Mouse (Mus musculus) MEL (cell line): ENCODE results near the gene Serpinb6a. TPM values are rescaled to one million over a fixed set of nuclear protein-coding genes. Genes with fewer than 3 reads are reported as not detected.
A peak's percentile ranks its signal among the peaks of the same experiment; 100 is the strongest.

Experiments
- DNase-seq: peaks from one replicate; pipeline ENCODE4 v3.0.0; 2011; ENCODE audit warnings: low read depth, low spot score
- H3K27ac ChIP-seq: 2 replicates; pipeline ENCODE4 v1.5.1; 2012; ENCODE audit warnings: low read depth, mild to moderate bottlenecking, control low read depth, low read length, moderate library complexity; ENCODE audit not compliant: control insufficient read depth
- H3K27me3 ChIP-seq, 2 experiments: fragments of 150-350 bp in 1 of 2; sonication (generic) in 1 of 2; 2 replicates each; pipeline ENCODE4 v1.6.1; 2012; ENCODE audit warnings: low read length in 2 of 2, mild to moderate bottlenecking in 2 of 2, improper control_type of control experiment in 1 of 2, moderate library complexity in 1 of 2; ENCODE audit not compliant: insufficient read depth in 2 of 2, control insufficient read depth in 1 of 2
- H3K36me3 ChIP-seq, 2 experiments: 2 replicates each; pipeline ENCODE4 v1.6.1; 2012 to 2014; ENCODE audit warnings: low read length in 2 of 2, improper control_type of control experiment in 1 of 2, inconsistent platforms in 1 of 2, mild to moderate bottlenecking in 1 of 2; ENCODE audit not compliant: insufficient read depth in 2 of 2, control insufficient read depth in 1 of 2
- H3K4me1 ChIP-seq, 2 experiments: fragments of 150-350 bp in 1 of 2; sonication (generic) in 1 of 2; 2 replicates each; pipeline ENCODE4 v1.6.1; 2012; ENCODE audit warnings: low read length in 2 of 2, improper control_type of control experiment in 1 of 2, mild to moderate bottlenecking in 1 of 2; ENCODE audit not compliant: insufficient read depth in 2 of 2, control insufficient read depth in 1 of 2
- H3K4me3 ChIP-seq, 2 experiments: fragments of 150-350 bp in 1 of 2; sonication (generic) in 1 of 2; 2 replicates each; pipeline ENCODE4 v1.5.1; 2012; ENCODE audit warnings: low read depth in 2 of 2, low read length in 2 of 2, mild to moderate bottlenecking in 2 of 2, moderate library complexity in 2 of 2, control low read depth in 1 of 2, improper control_type of control experiment in 1 of 2; ENCODE audit not compliant: control insufficient read depth in 1 of 2, insufficient read depth in 1 of 2
- H3K79me2 ChIP-seq: 2 replicates; pipeline ENCODE4 v1.6.1; 2012; ENCODE audit warnings: mild to moderate bottlenecking, low read length, moderate library complexity; ENCODE audit not compliant: control insufficient read depth, poor library complexity, insufficient read depth
- H3K9ac ChIP-seq: 2 replicates; pipeline ENCODE4 v1.6.1; 2012; ENCODE audit warnings: low read depth, mild to moderate bottlenecking, control low read depth, low read length, moderate library complexity; ENCODE audit not compliant: control insufficient read depth, poor library complexity, severe bottlenecking
- H3K9me3 ChIP-seq: fragments of 150-350 bp; sonication (generic); replicated peaks from 2 replicates; pipeline ENCODE4 v1.6.1; 2012; ENCODE audit warnings: mild to moderate bottlenecking, low read length, improper control_type of control experiment, moderate library complexity; ENCODE audit not compliant: insufficient read depth
- BHLHE40 ChIP-seq: IDR thresholded peaks from 2 replicates; pipeline ENCODE4 v1.6.1; 2012; ENCODE audit warnings: low read depth, mild to moderate bottlenecking, inconsistent platforms, low read length, improper control_type of control experiment, borderline replicate concordance
- CTCF ChIP-seq, 3 experiments: IDR thresholded peaks in 2 of 3; conservative IDR thresholded peaks in 1 of 3; 2 replicates each; pipeline ENCODE4 v1.5.1; 2011 to 2012; ENCODE audit warnings: low read length in 3 of 3, low read depth in 2 of 3, mild to moderate bottlenecking in 2 of 3, improper control_type of control experiment in 1 of 3, inconsistent platforms in 1 of 3, mixed read lengths in 1 of 3, moderate library complexity in 1 of 3; ENCODE audit not compliant: control insufficient read depth in 1 of 3, insufficient read depth in 1 of 3, poor library complexity in 1 of 3, severe bottlenecking in 1 of 3
- ELF1 ChIP-seq: IDR thresholded peaks from 2 replicates; pipeline ENCODE4 v1.6.1; 2014; ENCODE audit warnings: low read depth, mild to moderate bottlenecking, inconsistent platforms, low read length, improper control_type of control experiment, moderate library complexity
- ETS1 ChIP-seq: IDR thresholded peaks from 2 replicates; pipeline ENCODE4 v1.6.1; 2012; ENCODE audit warnings: low read depth, mild to moderate bottlenecking, inconsistent platforms, low read length, improper control_type of control experiment, moderate library complexity
- GATA1 ChIP-seq: IDR thresholded peaks from 2 replicates; pipeline ENCODE4 v1.6.1; 2011; ENCODE audit warnings: low read depth, low read length, improper control_type of control experiment
- MAFK ChIP-seq: IDR thresholded peaks from 2 replicates; pipeline ENCODE4 v1.6.1; 2011; ENCODE audit warnings: low read depth, mild to moderate bottlenecking, low read length, improper control_type of control experiment, borderline replicate concordance
- MAZ ChIP-seq: IDR thresholded peaks from 2 replicates; pipeline ENCODE4 v1.6.1; 2012; ENCODE audit warnings: low read depth, mild to moderate bottlenecking, inconsistent platforms, low read length, improper control_type of control experiment
- MXI1 ChIP-seq: IDR thresholded peaks from 2 replicates; pipeline ENCODE4 v1.6.1; 2011; ENCODE audit warnings: mild to moderate bottlenecking, low read depth, low read length, improper control_type of control experiment
- MYB ChIP-seq: IDR thresholded peaks from 2 replicates; pipeline ENCODE4 v1.6.1; 2011; ENCODE audit warnings: mild to moderate bottlenecking, low read depth, low read length, improper control_type of control experiment
- NRF1 ChIP-seq: IDR thresholded peaks from 2 replicates; pipeline ENCODE4 v1.6.1; 2014; ENCODE audit warnings: low read depth, mild to moderate bottlenecking, inconsistent platforms, low read length, improper control_type of control experiment, moderate library complexity; ENCODE audit not compliant: poor library complexity, insufficient read depth, severe bottlenecking
- RAD21 ChIP-seq: IDR thresholded peaks from 2 replicates; pipeline ENCODE4 v1.6.1; 2011; ENCODE audit warnings: mild to moderate bottlenecking, low read depth, low read length, improper control_type of control experiment
- SMC3 ChIP-seq: IDR thresholded peaks from 2 replicates; pipeline ENCODE4 v1.6.1; 2011; ENCODE audit warnings: low read depth, low read length, improper control_type of control experiment
- TCF12 ChIP-seq: IDR thresholded peaks from 2 replicates; pipeline ENCODE4 v1.6.1; 2014; ENCODE audit warnings: low read depth, mild to moderate bottlenecking, inconsistent platforms, low read length, improper control_type of control experiment, moderate library complexity
- USF1 ChIP-seq: IDR thresholded peaks from 2 replicates; pipeline ENCODE4 v1.6.1; 2014; ENCODE audit warnings: low read depth, mild to moderate bottlenecking, inconsistent platforms, low read length, improper control_type of control experiment, moderate library complexity
- USF2 ChIP-seq, 2 experiments: IDR thresholded peaks; 2 replicates each; pipeline ENCODE4 v1.6.1; 2011 to 2012; ENCODE audit warnings: improper control_type of control experiment in 2 of 2, low read length in 2 of 2, borderline replicate concordance in 1 of 2, inconsistent platforms in 1 of 2, low read depth in 1 of 2, mild to moderate bottlenecking in 1 of 2; ENCODE audit not compliant: insufficient read depth in 1 of 2
- ZKSCAN1 ChIP-seq: IDR thresholded peaks from 2 replicates; pipeline ENCODE4 v1.6.1; 2012; ENCODE audit warnings: low read depth, mild to moderate bottlenecking, inconsistent platforms, low read length, improper control_type of control experiment, moderate library complexity
- ZNF384 ChIP-seq: IDR thresholded peaks from 2 replicates; pipeline ENCODE4 v1.6.1; 2012; ENCODE audit warnings: low read depth, mild to moderate bottlenecking, inconsistent platforms, low read length, improper control_type of control experiment
- polyA plus RNA-seq, 2 experiments: library from polyadenylated mRNA; stranded (reverse) in 1 of 2; unstranded in 1 of 2; fragments of >175 nt in 1 of 2; fragments of >200 nt in 1 of 2; gene quantifications; 2 replicates each; pipeline versions ENCODE4 v1.2.1 to v1.2.4; 2012; ENCODE audit warnings: low replicate concordance in 2 of 2, low read depth in 1 of 2; ENCODE audit not compliant: insufficient read length in 2 of 2, insufficient read depth in 1 of 2, missing spikeins in 1 of 2
- total RNA-seq: library from RNA; depleted of rRNA; stranded (reverse); fragments of 300-350 nt; gene quantifications from 2 replicates; pipeline ENCODE4 v1.2.3, GENCODE M21; 2012

Gene Serpinb6a
- total and polyA plus RNA-seq, 3 experiments, result 61.6 to 65.1 TPM; not detected in 1

- peak; percentile 67 for TF ChIP-seq TCF12
- TF ChIP-seq GATA1, result no peak
- no peak for TF ChIP-seq BHLHE40
Measured at GRCm38 (mm10) chr13:34037172-34038055, 34.8 kb upstream of the Serpinb6a start, which contains the start of gene Bphl (continued).

- TF ChIP-seq ZNF384 (no peak), ZKSCAN1 (no peak), MXI1 (no peak), GATA1 (no peak), CTCF (IDR thresholded peaks at IDR 0.05 in 2 of 3, conservative IDR thresholded peaks at IDR 0.05 in 1 of 3; ENCODE audit: control insufficient read depth in 1 of 3, insufficient read depth in 1 of 3, low read depth in 2 of 3, low read length in 3 of 3, poor library complexity in 1 of 3, severe bottlenecking in 1 of 3) (no peak)
- H3K36me3 ChIP-seq, result no peaks in the 10 kb centered on the region; a peak in 1 of 4 replicates
- H3K27ac ChIP-seq, result no peak overlapping the region
- H3K9ac ChIP-seq, result no peak overlapping the region
- no peaks in the 10 kb centered on the region for H3K9me3 ChIP-seq
- H3K4me1 ChIP-seq, result peaks cover 0 to 11% of the 10 kb centered on the region in 2 experiments; a peak in 1 of 4 replicates
- DNase-seq, result peak; percentile 9
- H3K27me3 ChIP-seq, result no peaks in the 10 kb centered on the region
- H3K79me2 ChIP-seq, result peaks cover 5% of the 10 kb centered on the region
- no peak overlapping the region for H3K4me3 ChIP-seq
Measured at GRCm38 (mm10) chr13:34036726-34037125, 34.1 kb upstream of the Serpinb6a start.

GRCm38 (mm10) chr13:34035424-34035823 is 32.8 kb upstream of the Serpinb6a start:
- DNase-seq, result no peak
- Histone ChIP-seq H3K9me3 (no peaks in the 10 kb centered on the region), H3K36me3 (no peaks in the 10 kb centered on the region; a peak in 1 of 4 replicates), H3K27me3 (no peaks in the 10 kb centered on the region), H3K4me3 (no peak overlapping the region), H3K9ac (no peak overlapping the region), H3K79me2 (peaks cover 5% of the 10 kb centered on the region), H3K27ac (no peak overlapping the region), H3K4me1 (peaks cover 0 to 11% of the 10 kb centered on the region in 2 experiments; a peak in 1 of 4 replicates)
- TF ChIP-seq MYB (no peak), NRF1 (no peak), USF1 (no peak), MAFK (no peak), ETS1 (no peak), SMC3 (no peak), USF2 (IDR thresholded peaks at IDR 0.05; ENCODE audit: borderline replicate concordance in 1 of 2, insufficient read depth in 1 of 2, low read depth in 1 of 2, low read length in 2 of 2) (no peak), ZKSCAN1 (no peak), MXI1 (no peak), GATA1 (no peak), ELF1 (no peak), RAD21 (no peak), MAZ (no peak), CTCF (IDR thresholded peaks at IDR 0.05 in 2 of 3, conservative IDR thresholded peaks at IDR 0.05 in 1 of 3; ENCODE audit: control insufficient read depth in 1 of 3, insufficient read depth in 1 of 3, low read depth in 2 of 3, low read length in 3 of 3, poor library complexity in 1 of 3, severe bottlenecking in 1 of 3) (no peak)
